Mouse (Mus musculus) gonadal fat pad, adult 2 months (tissue): ENCODE measurements around the gene Slc39a11. TPM values are rescaled to one million over a fixed set of nuclear protein-coding genes. Genes with fewer than 3 reads are reported as not detected.

Experiments
- DNase-seq: peaks from one replicate; pipeline ENCODE4 v3.0.0-alpha.2; 2012; ENCODE audit warnings: low read depth
- polyA plus RNA-seq: library from polyadenylated mRNA; depleted of rRNA; stranded (reverse); fragments of >200 nt; gene quantifications from 2 replicates; pipeline ENCODE4 v1.2.3, GENCODE M21; 2012

Gene Slc39a11
- polyA plus RNA-seq, 1 experiment: 29.2 TPM

DNA sequence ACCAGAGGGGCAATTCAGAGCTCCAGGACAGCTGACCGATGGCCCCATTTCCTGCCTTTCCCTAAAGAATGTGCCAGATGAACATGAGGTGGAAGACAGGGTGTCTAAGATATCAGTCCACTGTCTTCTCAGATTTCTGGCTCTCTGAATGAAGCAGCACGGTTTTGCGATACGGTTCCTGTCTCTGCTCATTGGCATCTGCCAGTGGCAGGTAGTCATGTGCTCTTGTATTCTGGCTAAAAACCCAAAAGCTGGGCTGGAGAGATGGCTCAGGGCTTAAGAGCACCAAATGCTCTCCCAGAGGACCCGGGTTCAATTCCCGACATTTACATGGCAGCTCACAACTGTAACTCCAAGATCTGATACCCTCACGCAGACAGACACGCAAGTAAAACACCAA lies 108.8 kb downstream of the Slc39a11 start:
- no peak for DNase-seq

GRCm38 (mm10) chr11:113539502-113540209 lies 110.2 kb downstream of the Slc39a11 start:
- DNase-seq: no peak

DNA sequence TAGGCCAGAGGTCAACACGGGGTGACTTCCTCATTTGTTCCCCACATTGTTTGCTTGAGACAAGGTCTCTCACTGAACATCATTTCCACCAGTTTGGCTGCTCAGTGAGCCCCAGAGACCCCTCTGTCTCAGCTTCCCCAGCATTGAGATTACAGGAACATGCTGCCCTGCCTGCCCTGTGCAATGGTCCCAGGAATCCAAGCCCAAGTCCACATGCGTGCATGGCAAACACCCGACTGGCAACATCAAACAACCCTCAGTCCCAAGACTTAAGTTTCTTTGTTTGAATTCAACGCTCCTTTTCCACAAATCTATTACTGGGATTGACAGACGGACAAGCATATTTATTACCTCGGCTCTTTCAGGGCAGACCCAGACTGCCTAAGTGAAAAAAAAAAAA lies 110.8 kb downstream of the Slc39a11 start:
- no peak for DNase-seq

DNA sequence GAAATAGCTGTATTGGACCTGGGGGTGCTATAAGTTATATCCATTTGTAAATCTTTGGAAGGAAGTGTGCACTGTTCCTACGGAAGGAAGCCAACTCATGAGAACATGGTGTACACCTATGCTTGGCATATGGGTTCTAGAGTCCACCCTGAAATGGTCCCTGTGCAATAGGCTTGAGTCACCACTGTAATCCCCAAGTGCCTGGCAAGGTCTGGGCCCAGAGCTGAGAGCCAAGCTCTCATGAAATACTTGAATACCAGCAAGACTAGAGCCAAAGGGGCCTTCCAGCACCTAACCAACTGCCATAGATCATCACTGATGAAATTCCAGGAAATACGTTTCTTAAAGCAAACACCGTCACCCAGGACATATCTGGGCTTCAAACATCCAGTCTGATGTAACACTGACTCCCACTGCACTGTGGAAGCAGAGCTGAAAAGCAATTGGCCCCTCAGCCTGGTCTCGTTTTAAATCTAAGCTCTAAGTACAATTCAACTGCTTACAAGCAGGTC lies 111.4 kb downstream of the Slc39a11 start:
- peak; percentile 97 for DNase-seq

DNA sequence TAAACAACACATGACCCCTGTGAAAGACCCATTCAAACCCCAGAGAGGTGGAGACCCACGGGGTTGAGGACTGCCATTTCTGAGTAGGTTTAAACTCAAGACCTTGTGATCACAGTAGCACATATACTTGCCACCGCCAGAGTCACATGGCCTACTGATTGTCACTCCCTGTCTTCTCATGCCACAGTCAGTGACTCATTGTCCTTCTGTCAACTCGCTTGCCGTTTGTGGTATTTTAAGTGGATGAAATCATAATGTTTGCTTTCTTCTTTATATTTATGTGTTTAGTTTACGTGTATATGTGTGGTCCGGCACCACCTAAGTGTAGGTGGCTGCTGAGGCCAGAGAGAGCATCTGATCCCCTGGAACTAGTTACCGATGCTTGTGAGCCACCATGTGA lies 112.2 kb downstream of the Slc39a11 start:
- DNase-seq: no peak

DNA sequence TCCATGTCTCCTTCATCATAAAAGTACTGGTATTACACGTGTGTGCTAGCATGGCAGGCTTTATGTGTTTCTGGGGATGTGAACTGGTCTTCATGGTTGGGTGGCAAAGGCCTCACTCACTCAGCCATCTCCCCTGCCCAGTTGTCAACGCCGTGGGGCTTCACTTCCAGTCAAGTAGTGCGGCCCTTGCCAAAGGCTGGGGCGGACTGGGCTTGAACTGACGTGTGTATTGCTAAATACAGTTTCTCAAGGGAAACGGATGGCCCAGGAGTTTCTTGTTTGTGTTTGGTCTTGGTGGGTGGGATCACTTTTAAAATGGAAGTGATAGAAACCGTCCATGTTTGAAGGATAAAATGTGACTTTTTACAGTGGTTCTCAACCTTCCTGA lies 112.7 kb downstream of the Slc39a11 start:
- DNase-seq: no peak

DNA sequence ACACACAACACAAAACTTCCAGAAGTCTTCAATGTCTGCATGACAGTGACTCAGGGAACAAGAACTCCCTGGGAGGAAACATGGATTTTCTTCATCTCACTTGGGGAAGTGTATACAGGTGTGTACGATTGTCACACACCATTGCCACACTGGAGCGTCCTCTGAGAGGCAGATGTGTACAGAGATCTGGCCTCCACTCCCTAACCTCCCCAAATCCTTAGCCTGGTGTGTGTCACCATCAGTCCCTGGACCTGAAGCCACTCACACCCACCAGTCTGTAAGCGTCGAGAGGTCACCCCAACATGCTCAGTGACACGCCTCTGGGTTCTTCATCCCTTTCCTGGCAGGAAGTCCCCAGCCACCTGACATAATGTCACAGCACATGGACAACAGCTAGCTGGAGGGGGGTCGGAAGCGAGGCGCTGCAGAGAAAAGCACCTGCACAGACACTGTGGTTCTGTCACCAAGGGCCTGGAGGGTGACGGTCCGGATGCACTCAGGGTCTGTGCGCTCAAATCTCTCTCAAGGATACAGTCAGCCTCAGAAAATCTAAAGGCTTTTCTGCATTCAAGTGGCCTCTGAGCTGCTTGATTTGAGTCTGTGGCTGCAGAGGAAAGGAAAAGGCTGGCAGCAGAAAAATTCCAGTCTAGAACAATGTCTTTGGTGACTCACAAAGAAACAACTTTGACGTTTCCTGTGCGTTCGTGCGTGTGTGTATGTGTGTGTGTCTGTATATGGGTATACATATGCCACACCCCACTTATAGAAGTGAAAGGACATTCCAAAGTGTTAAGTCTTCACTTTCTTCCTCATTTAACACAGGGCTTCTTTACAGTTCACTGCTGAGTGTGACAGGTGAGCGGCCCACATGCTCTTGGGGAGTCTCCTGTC lies 113.3 kb downstream of the Slc39a11 start:
- no peak for DNase-seq

DNA sequence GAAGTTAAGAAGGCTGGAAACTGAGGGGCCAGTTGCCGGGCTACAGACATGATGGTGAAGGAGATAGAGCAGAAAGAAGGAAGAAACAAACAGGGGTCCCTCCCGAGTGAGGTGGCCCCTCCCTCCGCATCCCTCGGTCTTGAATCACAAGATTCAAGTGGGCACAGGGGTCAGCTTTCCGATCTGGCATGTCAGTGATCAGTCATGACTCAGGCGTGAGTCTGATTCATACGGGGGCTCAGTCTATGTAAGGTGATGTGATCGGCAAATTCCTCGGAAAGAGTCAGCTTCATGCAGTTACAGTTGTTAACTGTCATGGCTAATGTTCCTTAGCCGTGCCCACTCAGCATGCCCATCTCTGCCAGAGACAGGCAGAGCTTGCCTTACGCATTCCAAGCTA lies 115.5 kb downstream of the Slc39a11 start:
- DNase-seq: no peak

GRCm38 (mm10) chr11:113533931-113534330 lies 115.9 kb downstream of the Slc39a11 start:
- DNase-seq: no peak

DNA sequence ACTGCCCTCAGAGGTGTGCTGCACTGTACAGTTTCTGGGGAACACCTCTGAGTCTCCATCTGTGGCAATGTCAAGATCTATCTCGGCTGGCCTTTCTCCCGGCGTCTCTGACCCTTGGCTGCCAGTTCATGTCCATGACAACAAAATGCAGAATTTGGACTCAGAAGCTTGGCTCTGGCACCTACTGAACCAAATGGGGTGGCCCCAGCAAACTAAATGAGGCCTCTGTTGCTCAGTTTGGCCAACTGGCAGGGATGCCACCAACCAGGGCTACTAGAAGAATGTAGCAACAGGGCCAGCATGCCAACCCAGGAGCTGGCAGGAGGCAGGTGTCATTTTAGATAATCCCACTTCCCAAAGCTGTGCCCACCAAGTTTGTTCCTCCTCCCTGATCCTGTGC lies 121.5 kb downstream of the Slc39a11 start:
- no peak for DNase-seq

DNA sequence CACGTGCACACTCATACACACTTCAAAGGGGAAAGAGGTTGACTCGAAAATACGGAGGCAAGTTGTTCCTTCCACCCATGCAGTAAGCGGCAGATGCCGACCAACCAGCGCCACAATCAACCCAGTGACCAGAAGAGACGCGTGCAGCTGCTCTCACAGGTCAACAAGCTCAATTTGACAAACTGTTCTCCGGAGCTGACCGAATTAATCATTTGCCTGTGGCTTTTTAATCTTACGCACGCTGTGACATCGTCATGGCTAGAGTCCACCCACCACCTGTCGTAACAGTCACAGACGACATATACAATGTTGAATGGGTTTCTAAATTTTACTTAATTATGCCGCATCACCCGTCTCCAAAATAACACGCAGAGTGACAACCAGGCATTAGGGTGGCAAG lies 124.1 kb downstream of the Slc39a11 start:
- DNase-seq: no peak

DNA sequence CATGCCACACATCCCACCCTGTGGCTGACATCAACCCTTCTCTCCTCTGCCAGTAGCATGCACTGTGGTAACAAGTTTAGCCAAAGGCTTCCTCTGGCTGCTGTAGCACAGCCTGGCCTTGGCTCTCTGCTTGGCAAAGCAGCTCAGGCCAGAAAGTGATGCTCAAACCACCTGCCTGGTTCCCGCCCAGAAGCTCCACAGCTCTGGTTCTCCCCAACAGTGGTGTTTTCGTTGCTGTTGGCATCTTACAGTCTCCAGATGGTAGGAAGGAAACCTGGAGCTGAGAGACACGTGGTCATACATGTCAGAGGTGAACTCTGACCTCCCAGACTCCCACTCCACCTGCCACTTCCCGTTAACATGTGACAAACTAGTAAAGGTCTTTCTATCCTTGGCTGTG lies 127.2 kb downstream of the Slc39a11 start:
- no peak for DNase-seq

DNA sequence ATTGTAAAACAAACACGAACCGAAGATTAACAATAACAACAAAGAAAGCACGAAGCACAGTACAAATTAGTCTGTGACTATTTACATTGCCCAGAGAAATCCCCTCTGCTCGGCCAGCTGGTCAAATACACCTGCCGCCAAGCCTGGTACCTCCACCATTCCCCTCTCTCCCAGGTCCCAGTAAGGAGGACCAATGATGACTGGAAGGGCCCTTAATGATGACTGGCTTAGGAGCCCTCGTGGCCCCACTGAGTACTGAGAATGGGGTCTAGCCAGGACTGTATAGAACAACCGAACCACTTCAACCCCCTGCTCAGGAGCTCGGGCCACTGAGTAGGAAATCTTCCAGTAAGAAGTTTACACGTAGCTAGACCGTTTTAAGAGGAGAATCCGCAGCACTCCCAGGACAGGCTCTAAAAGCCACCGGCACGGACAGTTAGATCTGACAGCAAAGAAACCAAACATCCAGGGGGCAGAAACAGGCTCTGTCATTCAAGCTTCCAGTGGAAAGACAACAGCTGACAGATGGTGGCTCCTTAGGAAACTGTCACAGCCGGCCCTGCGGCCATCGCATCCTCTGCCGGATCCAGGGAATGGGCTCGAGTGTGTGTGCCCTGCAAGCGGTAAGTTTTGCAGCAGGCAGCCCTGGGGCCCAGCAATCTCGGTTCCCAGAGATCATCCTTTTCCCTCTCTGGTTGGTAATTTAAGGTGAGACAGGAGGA lies 128.2 kb downstream of the Slc39a11 start:
- DNase-seq: no peak

DNA sequence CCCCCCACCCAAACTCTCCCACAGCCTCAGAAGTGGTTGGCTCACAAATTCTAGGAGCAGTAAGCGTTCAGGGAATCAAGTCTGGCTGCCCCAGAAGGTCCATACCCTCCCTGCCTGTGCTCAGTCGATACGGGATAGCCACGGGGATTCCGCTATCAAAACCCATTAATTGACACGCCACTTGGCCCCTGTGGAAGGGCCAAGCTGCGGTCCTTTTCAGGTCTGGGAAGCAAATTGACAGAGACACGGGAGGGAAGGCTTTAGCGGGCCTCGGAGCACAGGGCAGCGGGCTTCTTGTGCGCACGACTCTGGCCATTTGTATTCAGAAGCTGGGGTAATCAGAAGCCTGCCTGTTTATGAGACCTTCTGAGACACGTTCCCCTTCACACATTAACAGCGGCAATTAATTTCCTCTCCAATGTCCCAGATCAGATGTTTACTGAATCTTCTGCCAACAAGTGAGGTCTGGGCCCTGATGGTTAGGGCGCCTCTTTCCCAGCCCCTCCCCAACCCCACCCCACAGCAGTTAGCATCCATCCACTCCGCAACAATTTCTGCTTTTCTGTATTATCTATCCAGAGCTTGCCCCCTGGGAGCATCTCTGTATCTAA lies 128.9 kb downstream of the Slc39a11 start:
- no peak for DNase-seq

DNA sequence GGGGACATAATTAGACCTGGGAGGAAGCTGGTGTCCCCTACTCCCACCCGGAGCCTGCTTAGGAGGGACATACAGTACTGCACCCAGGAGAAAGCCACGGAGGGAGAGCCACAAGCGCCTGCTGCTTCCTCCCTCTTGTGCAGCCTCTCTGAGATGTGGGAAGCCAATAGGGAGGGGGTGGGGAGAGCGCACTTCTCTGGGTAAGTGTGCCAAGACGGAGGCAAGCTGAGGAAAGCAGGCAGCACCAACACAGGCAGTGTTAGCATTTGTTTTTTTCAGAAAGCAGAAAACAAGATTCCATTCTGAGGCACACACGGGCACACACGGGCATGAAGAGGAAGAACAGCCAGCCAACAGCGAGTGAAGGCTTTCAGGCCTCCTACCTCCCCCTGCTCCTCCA lies 129.5 kb downstream of the Slc39a11 start:
- DNase-seq: no peak

DNA sequence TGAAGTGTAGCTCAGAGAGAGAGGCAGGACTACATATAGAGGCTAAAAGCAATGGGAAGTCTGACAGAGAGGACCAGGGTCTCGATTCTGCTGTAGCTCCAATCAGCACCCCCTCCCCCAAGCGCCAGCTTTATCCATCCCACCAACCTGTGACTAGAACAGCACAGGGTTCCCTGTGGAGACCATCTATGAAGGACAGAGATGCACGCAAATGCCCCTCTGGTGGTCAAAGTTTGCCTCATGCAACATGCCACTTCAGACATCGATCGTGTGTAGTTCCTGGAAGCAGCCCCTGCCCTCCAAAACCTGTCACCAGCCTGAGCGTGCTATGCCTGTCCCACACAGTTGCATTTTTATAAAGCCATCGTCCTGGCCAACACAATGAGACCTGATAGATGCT lies 129.9 kb downstream of the Slc39a11 start:
- DNase-seq: no peak

- DNase-seq: no peak
Observed at GRCm38 (mm10) chr11:113518176-113518575, 131.7 kb downstream of the Slc39a11 start.

DNA sequence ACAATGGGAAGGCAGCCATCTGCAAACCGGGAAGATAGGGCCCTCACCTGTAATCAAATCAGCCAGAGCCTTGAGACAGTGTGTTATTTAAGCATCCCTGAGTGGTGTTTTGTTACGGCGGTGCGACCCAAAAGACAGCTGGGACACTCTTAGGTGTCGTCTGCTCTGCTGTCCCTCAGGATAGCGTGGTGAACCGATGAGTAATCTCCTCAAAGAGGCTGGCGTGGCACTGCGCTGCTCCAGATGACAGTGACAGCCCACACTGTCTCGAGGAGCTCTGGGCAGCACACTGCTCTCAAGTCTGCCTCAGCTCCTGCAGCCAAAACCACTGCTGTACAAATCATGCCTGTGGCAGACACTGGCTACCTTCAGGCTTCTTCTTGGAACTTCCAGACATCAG lies 133.7 kb downstream of the Slc39a11 start:
- no peak for DNase-seq

- no peak for DNase-seq
Observed at GRCm38 (mm10) chr11:113512976-113513375, 136.9 kb downstream of the Slc39a11 start.

DNA sequence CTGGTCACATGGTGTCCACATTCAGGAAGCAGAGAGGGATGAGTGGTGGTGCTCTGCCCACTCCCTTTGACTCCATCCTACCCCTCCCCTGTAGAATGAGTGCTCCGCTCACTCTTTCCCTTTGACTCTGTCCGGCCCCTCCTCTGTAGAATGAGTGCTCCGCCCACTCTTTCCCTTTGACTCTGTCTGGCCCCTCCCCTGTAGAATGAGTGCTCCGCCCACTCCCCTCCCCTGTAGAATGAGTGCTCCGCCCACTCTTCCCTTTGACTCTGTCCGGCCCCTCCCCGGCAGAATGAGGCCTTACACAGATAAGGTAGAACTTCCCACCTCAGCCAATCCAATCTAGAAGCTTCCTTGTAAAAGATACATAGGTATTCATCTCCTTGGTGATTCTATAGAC lies 137.7 kb downstream of the Slc39a11 start:
- DNase-seq: no peak

DNA sequence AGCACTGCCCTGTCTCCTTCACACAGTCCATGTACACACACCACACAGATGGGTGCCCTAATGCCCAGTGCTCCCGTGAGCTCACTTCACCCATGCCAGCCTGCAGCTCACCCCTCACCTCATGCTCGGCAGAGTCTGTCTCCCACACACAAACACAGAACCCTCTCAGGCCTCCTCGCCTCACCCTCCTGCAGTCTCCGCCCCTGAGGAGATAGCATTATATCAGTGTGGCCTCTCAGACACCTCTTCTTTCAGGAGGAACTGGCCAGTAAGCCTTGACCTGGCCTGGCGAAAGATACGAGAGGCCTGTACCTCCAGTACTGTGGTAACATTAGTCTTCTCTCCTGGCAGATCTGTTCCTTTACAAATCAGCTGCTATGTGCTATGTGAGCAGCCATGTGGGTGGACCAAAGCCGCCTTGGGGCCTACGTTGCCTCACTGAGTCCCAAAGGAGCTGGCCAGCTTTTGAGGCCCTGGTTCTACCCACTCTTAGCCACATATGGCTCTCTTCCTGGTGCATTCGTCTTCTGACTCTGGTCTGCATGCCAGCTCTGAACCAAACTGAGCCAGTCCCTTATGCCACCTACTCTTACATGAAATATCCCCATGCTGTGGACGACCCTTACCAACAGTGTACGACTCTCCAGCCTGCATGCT lies 138.8 kb downstream of the Slc39a11 start:
- peak; percentile 36 for DNase-seq
